Mouse (Mus musculus): ENCODE data around the gene Arntl2. TPM values are rescaled to one million over a fixed set of nuclear protein-coding genes. Genes with fewer than 3 reads are reported as not detected.

The Arntl2 gene
- polyA plus RNA-seq (2016; fragmentation: Nextera tagmentation; extraction: Ambion mirVana) = 0.86 and 1.4 TPM in 2 replicates

GRCm38 (mm10) chr6:146795924-146796545 is at the start of gene Arntl2:
TSS of gene Arntl2 (plus strand) at chr6:146796055.
- Histone ChIP-seq H3K4me3 (replicated peaks) (peak within 1 kb of the TSS; percentile 48), H3K27ac (no peak within 1 kb of the TSS), H3K27me3 (peaks cover 30% of the 10 kb centered on the region), H3K36me3 (replicated peaks) (no peaks in the 10 kb centered on the region), H3K9ac (peak within 1 kb of the TSS; percentile 46), H3K9me3 (no peaks in the 10 kb centered on the region), H3K4me2 (peak within 1 kb of the TSS; percentile 86), H3K4me1 (peaks cover 14% of the 10 kb centered on the region)
- WGBS = 2% methylated on average over 36 of the region's 36 CpGs
- peak; percentile 95 for ATAC-seq (ENCODE audit: low FRiP score)

- Histone ChIP-seq H3K4me1 (no peaks in the 10 kb centered on the region), H3K4me3 (replicated peaks) (no peak overlapping the region), H3K9me3 (no peaks in the 10 kb centered on the region), H3K9ac (no peak overlapping the region), H3K27me3 (no peaks in the 10 kb centered on the region), H3K4me2 (no peak overlapping the region), H3K36me3 (replicated peaks) (no peaks in the 10 kb centered on the region), H3K27ac (no peak overlapping the region)
- ATAC-seq (ENCODE audit: low FRiP score) = no peak
- 85% methylated on average over 5 of the region's 5 CpGs for WGBS
Measured at GRCm38 (mm10) chr6:146746577-146746976, 49.3 kb upstream of the Arntl2 start.

- H3K4me3 ChIP-seq (replicated peaks) = no peak overlapping the region
- no peaks in the 10 kb centered on the region for H3K4me1 ChIP-seq
- no peaks in the 10 kb centered on the region for H3K36me3 ChIP-seq (replicated peaks)
- H3K4me2 ChIP-seq = no peak overlapping the region
- H3K27me3 ChIP-seq = no peaks in the 10 kb centered on the region
- H3K9ac ChIP-seq = no peak overlapping the region
- no peak for ATAC-seq (ENCODE audit: low FRiP score)
- H3K27ac ChIP-seq = no peak overlapping the region
- no peaks in the 10 kb centered on the region for H3K9me3 ChIP-seq
Measured at GRCm38 (mm10) chr6:146747057-146747456, 48.8 kb upstream of the Arntl2 start.

GRCm38 (mm10) chr6:146748271-146748670 is 47.6 kb upstream of the Arntl2 start:
- Histone ChIP-seq H3K4me2 (no peak overlapping the region), H3K4me3 (replicated peaks) (no peak overlapping the region), H3K27me3 (no peaks in the 10 kb centered on the region), H3K36me3 (replicated peaks) (no peaks in the 10 kb centered on the region), H3K9me3 (no peaks in the 10 kb centered on the region), H3K27ac (no peak overlapping the region), H3K4me1 (no peaks in the 10 kb centered on the region), H3K9ac (no peak overlapping the region)
- no peak for ATAC-seq (ENCODE audit: low FRiP score)
- WGBS = 90% methylated on average over 1 of the region's 1 CpGs

GRCm38 (mm10) chr6:146751671-146752070 is 44.2 kb upstream of the Arntl2 start:
- no peak overlapping the region for H3K9ac ChIP-seq
- ATAC-seq (ENCODE audit: low FRiP score) = no peak
- H3K36me3 ChIP-seq (replicated peaks) = no peaks in the 10 kb centered on the region
- H3K4me2 ChIP-seq = no peak overlapping the region
- no peaks in the 10 kb centered on the region for H3K27me3 ChIP-seq
- no peak overlapping the region for H3K4me3 ChIP-seq (replicated peaks)
- WGBS = 74% methylated on average over 1 of the region's 1 CpGs
- H3K9me3 ChIP-seq = no peaks in the 10 kb centered on the region
- no peak overlapping the region for H3K27ac ChIP-seq
- H3K4me1 ChIP-seq = 0 out of 2 replicates have a peak, but pooled peaks cover 6% of the 10 kb centered on the region

GRCm38 (mm10) chr6:146752178-146752577 is 43.7 kb upstream of the Arntl2 start:
- Histone ChIP-seq H3K4me2 (no peak overlapping the region), H3K4me1 (0 out of 2 replicates have a peak, but pooled peaks cover 10% of the 10 kb centered on the region), H3K9ac (no peak overlapping the region), H3K4me3 (replicated peaks) (no peak overlapping the region), H3K27me3 (no peaks in the 10 kb centered on the region), H3K27ac (no peak overlapping the region), H3K36me3 (replicated peaks) (no peaks in the 10 kb centered on the region), H3K9me3 (no peaks in the 10 kb centered on the region)
- 84% methylated on average over 2 of the region's 2 CpGs for WGBS
- no peak for ATAC-seq (ENCODE audit: low FRiP score)

GRCm38 (mm10) chr6:146752612-146753011 is 43.2 kb upstream of the Arntl2 start:
- no peak overlapping the region for H3K4me2 ChIP-seq
- H3K9me3 ChIP-seq = no peaks in the 10 kb centered on the region
- no peak overlapping the region for H3K27ac ChIP-seq
- H3K4me1 ChIP-seq = 0 out of 2 replicates have a peak, but pooled peaks cover 10% of the 10 kb centered on the region
- no peaks in the 10 kb centered on the region for H3K36me3 ChIP-seq (replicated peaks)
- WGBS = 58% methylated on average over 1 of the region's 1 CpGs
- no peak overlapping the region for H3K4me3 ChIP-seq (replicated peaks)
- no peak for ATAC-seq (ENCODE audit: low FRiP score)
- H3K27me3 ChIP-seq = no peaks in the 10 kb centered on the region
- H3K9ac ChIP-seq = no peak overlapping the region

GRCm38 (mm10) chr6:146753560-146754160 is 42.2 kb upstream of the Arntl2 start:
- Histone ChIP-seq H3K4me2 (no peak overlapping the region), H3K36me3 (replicated peaks) (no peaks in the 10 kb centered on the region), H3K9me3 (no peaks in the 10 kb centered on the region), H3K27ac (no peak overlapping the region), H3K9ac (no peak overlapping the region), H3K4me3 (replicated peaks) (no peak overlapping the region), H3K27me3 (no peaks in the 10 kb centered on the region), H3K4me1 (0 out of 2 replicates have a peak, but pooled peaks cover 10% of the 10 kb centered on the region)
- ATAC-seq (ENCODE audit: low FRiP score) = no peak
- 84% methylated on average over 2 of the region's 2 CpGs for WGBS

- 90% methylated on average over 2 of the region's 2 CpGs for WGBS
- H3K27ac ChIP-seq = no peak overlapping the region
- H3K36me3 ChIP-seq (replicated peaks) = 0 out of 2 replicates have a peak, but pooled peaks cover 1% of the 10 kb centered on the region
- no peak overlapping the region for H3K4me2 ChIP-seq
- H3K9ac ChIP-seq = no peak overlapping the region
- no peak for ATAC-seq (ENCODE audit: low FRiP score)
- H3K9me3 ChIP-seq = no peaks in the 10 kb centered on the region
- no peaks in the 10 kb centered on the region for H3K27me3 ChIP-seq
- 0 out of 2 replicates have a peak, but pooled peaks cover 10% of the 10 kb centered on the region for H3K4me1 ChIP-seq
- no peak overlapping the region for H3K4me3 ChIP-seq (replicated peaks)
Measured at GRCm38 (mm10) chr6:146755136-146755535, 40.7 kb upstream of the Arntl2 start.

- Histone ChIP-seq H3K9me3 (no peaks in the 10 kb centered on the region), H3K36me3 (replicated peaks) (0 out of 2 replicates have a peak, but pooled peaks cover 5% of the 10 kb centered on the region), H3K4me3 (replicated peaks) (no peak overlapping the region), H3K4me1 (0 out of 2 replicates have a peak, but pooled peaks cover 10% of the 10 kb centered on the region), H3K27me3 (no peaks in the 10 kb centered on the region), H3K4me2 (no peak overlapping the region), H3K27ac (no peak overlapping the region), H3K9ac (no peak overlapping the region)
- ATAC-seq (ENCODE audit: low FRiP score) = no peak
- WGBS = 87% methylated on average over 4 of the region's 4 CpGs
Measured at GRCm38 (mm10) chr6:146755679-146756078, 40.2 kb upstream of the Arntl2 start.

GRCm38 (mm10) chr6:146759027-146759426 is 36.8 kb upstream of the Arntl2 start:
- 92% methylated on average over 2 of the region's 2 CpGs for WGBS
- Histone ChIP-seq H3K4me3 (replicated peaks) (no peak overlapping the region), H3K9ac (no peak overlapping the region), H3K27ac (no peak overlapping the region), H3K27me3 (no peaks in the 10 kb centered on the region), H3K9me3 (no peaks in the 10 kb centered on the region), H3K36me3 (replicated peaks) (0 out of 2 replicates have a peak, but pooled peaks cover 5% of the 10 kb centered on the region), H3K4me1 (0 out of 2 replicates have a peak, but pooled peaks cover 6% of the 10 kb centered on the region), H3K4me2 (no peak overlapping the region)
- ATAC-seq (ENCODE audit: low FRiP score) = no peak

- Histone ChIP-seq H3K9me3 (no peaks in the 10 kb centered on the region), H3K4me3 (replicated peaks) (no peak overlapping the region), H3K4me2 (no peak overlapping the region), H3K9ac (no peak overlapping the region), H3K27ac (no peak overlapping the region), H3K36me3 (replicated peaks) (0 out of 2 replicates have a peak, but pooled peaks cover 5% of the 10 kb centered on the region), H3K27me3 (no peaks in the 10 kb centered on the region), H3K4me1 (0 out of 2 replicates have a peak, but pooled peaks cover 5% of the 10 kb centered on the region)
- no peak for ATAC-seq (ENCODE audit: low FRiP score)
- WGBS = 98% methylated on average over 2 of the region's 2 CpGs
Measured at GRCm38 (mm10) chr6:146760022-146760421, 35.8 kb upstream of the Arntl2 start.

Measured in forebrain, embryonic 12.5 days (tissue).